In genomic region chr19:37559286-37560079, GRCm38 (mm10) we compare ENCODE assay signal across 8 mouse cellular contexts. TPM values are rescaled to one million over a fixed set of nuclear protein-coding genes. Genes with fewer than 3 reads are reported as not detected.
DNase-seq lines count a peak whose midpoint lies in the region; ATAC-seq and TF ChIP-seq lines count a peak whose summit lies in the region.

No protein-coding gene starts in this region.

- peak overlapping the region; percentile 37; the same call in 1 of the 2 replicates for H3K4me3 ChIP-seq in spleen, adult 2 months (ENCODE audit: extremely low read depth, insufficient read depth, insufficient read length)
- H3K4me3 ChIP-seq in embryonic facial prominence, embryonic 10.5 days = peak overlapping the region; percentile 33; the same call in 1 of the 2 replicates
- H3K4me3 ChIP-seq in intestine, embryonic 15.5 days (replicated peaks) = no peak overlapping the region
- H3K4me3 ChIP-seq in liver, postnatal 0 days (ENCODE audit: low read depth, low read length) = 0 out of 2 replicates have a peak overlapping the region, but pooled peaks have one; percentile 1

- intact Hi-C loops in left cerebral cortex, postnatal 36 days (cut with DNase I) = no loop called here

- H3K36me3 ChIP-seq in spleen, adult 2 months (ENCODE audit: control insufficient read depth, insufficient read depth, low read length) = no peaks in the 10 kb centered on the region
- H3K36me3 ChIP-seq in embryonic facial prominence, embryonic 10.5 days (replicated peaks) = no peaks in the 10 kb centered on the region
- H3K36me3 ChIP-seq in intestine, embryonic 15.5 days = no peaks in the 10 kb centered on the region
- H3K36me3 ChIP-seq in liver, postnatal 0 days (replicated peaks; ENCODE audit: insufficient read depth, low read length) = no peaks in the 10 kb centered on the region
- H3K36me3 ChIP-seq in splenic B cell, adult 2 months (ENCODE audit: control insufficient read depth, insufficient read depth, low read length, poor library complexity, severe bottlenecking) = no peaks in the 10 kb centered on the region; the same call in 1 of the 2 replicates

- peaks cover 25% of the 10 kb centered on the region for H3K4me1 ChIP-seq in spleen, adult 2 months (ENCODE audit: control insufficient read depth, insufficient read depth, insufficient read length)
- peaks cover 19% of the 10 kb centered on the region for H3K4me1 ChIP-seq in embryonic facial prominence, embryonic 10.5 days
- H3K4me1 ChIP-seq in intestine, embryonic 15.5 days (replicated peaks) = peaks cover 6% of the 10 kb centered on the region
- peaks cover 64% of the 10 kb centered on the region for H3K4me1 ChIP-seq in liver, postnatal 0 days (ENCODE audit: insufficient read depth)

- no peak overlapping the region for H3K9ac ChIP-seq in intestine, embryonic 15.5 days
- H3K9ac ChIP-seq in liver, postnatal 0 days (replicated peaks) = peak overlapping the region; percentile 21; the same call in 1 of the 2 replicates

- no peaks in the 10 kb centered on the region for H3K27me3 ChIP-seq in spleen, adult 2 months (ENCODE audit: control insufficient read depth, insufficient read depth, low read length)
- H3K27me3 ChIP-seq in embryonic facial prominence, embryonic 10.5 days (replicated peaks; ENCODE audit: low read depth, poor library complexity, severe bottlenecking) = no peaks in the 10 kb centered on the region
- H3K27me3 ChIP-seq in intestine, embryonic 15.5 days (replicated peaks) = no peaks in the 10 kb centered on the region
- H3K27me3 ChIP-seq in liver, postnatal 0 days (ENCODE audit: insufficient read depth, low read length) = no peaks in the 10 kb centered on the region
- no peaks in the 10 kb centered on the region for H3K27me3 ChIP-seq in splenic B cell, adult 2 months (ENCODE audit: control insufficient read depth, insufficient read depth, low read length, poor library complexity, severe bottlenecking)

- peak overlapping the region; percentile 34 for H3K4me2 ChIP-seq in intestine, embryonic 15.5 days (replicated peaks)
- peak overlapping the region; percentile 58 for H3K4me2 ChIP-seq in liver, postnatal 0 days (ENCODE audit: low read depth, low read length)

- DNase-seq in spleen, adult 2 months (ENCODE audit: low read depth in 1 of 2, low spot score in 2 of 2) = peak; percentile 49 to 65
- DNase-seq in spleen, adult 12 weeks (ENCODE audit: low spot score) = no peak
- DNase-seq in embryonic facial prominence, embryonic 10.5 days (ENCODE audit: low spot score) = peak; percentile 45
- peak; percentile 38 for DNase-seq in liver, postnatal 0 days
- DNase-seq in splenic B cell, adult 2 months (ENCODE audit: low read depth, low spot score) = peak; percentile 72
- DNase-seq in left cerebral cortex, postnatal 36 days (ENCODE audit: low spot score in 2 of 2) = no peak
- no peak for DNase-seq in frontal cortex, postnatal 25 days (ENCODE audit: low spot score in 2 of 2)

- TF ChIP-seq CTCF in spleen, adult 2 months (IDR thresholded peaks at IDR 0.05; ENCODE audit: extremely low read depth, insufficient read depth, insufficient read length, insufficient replicate concordance) = no peak; the same call in 1 of the 2 replicates
- peak; percentile 71 for TF ChIP-seq CTCF in liver, postnatal 0 days (IDR thresholded peaks at IDR 0.05; ENCODE audit: low read depth)

- ATAC-seq in intestine, embryonic 15.5 days = peak; percentile 47; the same call in 1 of the 2 replicates
- ATAC-seq in liver, postnatal 0 days = peak; percentile 22; the same call in 1 of the 2 replicates

- TF ChIP-seq EP300 in liver, postnatal 0 days (IDR thresholded peaks at IDR 0.05; ENCODE audit: low read depth) = 0 out of 2 replicates have a peak, but pooled peaks have one; percentile 28

- no peaks in the 10 kb centered on the region for H3K9me3 ChIP-seq in embryonic facial prominence, embryonic 10.5 days
- H3K9me3 ChIP-seq in intestine, embryonic 15.5 days = no peaks in the 10 kb centered on the region
- no peaks in the 10 kb centered on the region for H3K9me3 ChIP-seq in liver, postnatal 0 days (ENCODE audit: low read length)

- WGBS in spleen, adult 2 months = 21% methylated on average over 9 of the region's 9 CpGs
- 40% methylated on average over 9 of the region's 9 CpGs for WGBS in embryonic facial prominence, embryonic 10.5 days
- WGBS in intestine, embryonic 15.5 days = 28% methylated on average over 9 of the region's 9 CpGs
- WGBS in liver, postnatal 0 days (ENCODE audit: insufficient replicate concordance) = 19% methylated on average over 9 of the region's 9 CpGs

- peak overlapping the region; percentile 89 for H3K27ac ChIP-seq in spleen, adult 2 months (ENCODE audit: insufficient read depth, low read length)
- H3K27ac ChIP-seq in embryonic facial prominence, embryonic 10.5 days (replicated peaks) = peak overlapping the region; percentile 61; the same call in 1 of the 2 replicates
- H3K27ac ChIP-seq in intestine, embryonic 15.5 days = 0 out of 2 replicates have a peak overlapping the region, but pooled peaks have one; percentile 7
- peak overlapping the region; percentile 75 for H3K27ac ChIP-seq in liver, postnatal 0 days (ENCODE audit: low read depth)

- no peak for TF ChIP-seq POLR2A in spleen, adult 2 months (IDR thresholded peaks at IDR 0.05; ENCODE audit: low read depth, low read length)

RNA-seq across cellular contexts. Expression of gene Exoc6, which starts 9.3 kb away (rescaled TPM):
- polyA plus RNA-seq in spleen, adult 2 months (2012; rRNA removed) = 8.1 and 8.6 TPM in 2 replicates
- 7.5 and 8.5 TPM in 2 replicates for polyA plus RNA-seq in embryonic facial prominence, embryonic 10.5 days (2016; fragmentation: Nextera tagmentation; extraction: Ambion mirVana)
- 17.8 and 18.9 TPM in 2 replicates for polyA plus RNA-seq in intestine, embryonic 15.5 days (2015; fragmentation: Nextera tagmentation; extraction: Ambion mirVana)
- 15.2 and 18.9 TPM in 2 replicates for polyA plus RNA-seq in liver, postnatal 0 days (2015; fragmentation: Nextera tagmentation; extraction: Ambion mirVana)
- total RNA-seq in left cerebral cortex, postnatal 36 days (2021) = 10 to 100 TPM; 42.3 to 43.9 TPM

Comparison
In these comparisons a context has a peak if more than half of its experiments do, and no peak if none do; other contexts are left out.
1. DNase-seq: peak in spleen, adult 2 months (2 of 2), embryonic facial prominence, embryonic 10.5 days (single experiment), liver, postnatal 0 days (single experiment) and splenic B cell, adult 2 months (single experiment); none in spleen, adult 12 weeks (single experiment), left cerebral cortex, postnatal 36 days (0 of 2) and frontal cortex, postnatal 25 days (0 of 2).
2. H3K27ac ChIP-seq: peak in every context shown above with its lines; median percentile 89 in spleen, adult 2 months; 75 in liver, postnatal 0 days; 61 in embryonic facial prominence, embryonic 10.5 days; 7 in intestine, embryonic 15.5 days.